Mouse (Mus musculus): Measurements from ENCODE around the gene Prss57. TPM values are rescaled to one million over a fixed set of nuclear protein-coding genes. Genes with fewer than 3 reads are reported as not detected.

Gene Prss57
- polyA plus RNA-seq, 1 experiment from 2014 or later: not detected

GRCm38 (mm10) chr10:79735361-79735760, 55.4 kb downstream of the Prss57 start:
- DNase-seq (ENCODE audit: low spot score) (no peak), ATAC-seq (ENCODE audit: insufficient read depth, low FRiP score, low TSS enrichment) (no peak)
- no peak overlapping the region for H3K27ac ChIP-seq (ENCODE audit: low read depth, low read length)
- peaks cover 3% of the 10 kb centered on the region; the same call in 1 of the 2 replicates for H3K27me3 ChIP-seq (ENCODE audit: control insufficient read depth, insufficient read depth, low read length)
- peaks cover 45% of the 10 kb centered on the region for H3K36me3 ChIP-seq (ENCODE audit: control insufficient read depth, insufficient read depth, low read length)
- no peak overlapping the region for H3K4me3 ChIP-seq (ENCODE audit: low read depth, low read length)
- 32% methylated on average over 29 of the region's 52 CpGs for WGBS
- no peak overlapping the region; the same call in 1 of the 2 replicates for H3K4me2 ChIP-seq (ENCODE audit: low read depth)
- no peaks in the 10 kb centered on the region for H3K4me1 ChIP-seq (ENCODE audit: control insufficient read depth, insufficient read depth, low read length)
- H3K9ac ChIP-seq (ENCODE audit: low read length): no peak overlapping the region
- peaks cover 13% of the 10 kb centered on the region; the same call in 1 of the 2 replicates for H3K9me3 ChIP-seq (ENCODE audit: control insufficient read depth, low read length)

- Histone ChIP-seq H3K9me3 (ENCODE audit: control insufficient read depth, low read length) (0 out of 2 replicates have a peak, but pooled peaks cover 3% of the 10 kb centered on the region), H3K27ac (ENCODE audit: low read depth, low read length) (no peak overlapping the region), H3K4me3 (ENCODE audit: low read depth, low read length) (no peak overlapping the region), H3K4me2 (ENCODE audit: low read depth) (no peak overlapping the region), H3K9ac (ENCODE audit: low read length) (no peak overlapping the region), H3K4me1 (ENCODE audit: control insufficient read depth, insufficient read depth, low read length) (no peaks in the 10 kb centered on the region), H3K36me3 (ENCODE audit: control insufficient read depth, insufficient read depth, low read length) (peaks cover 30% of the 10 kb centered on the region), H3K27me3 (ENCODE audit: control insufficient read depth, insufficient read depth, low read length) (peaks cover 3% of the 10 kb centered on the region; the same call in 1 of the 2 replicates)
- WGBS: 94% methylated on average over 15 of the region's 15 CpGs
- ATAC-seq (ENCODE audit: insufficient read depth, low FRiP score, low TSS enrichment): no peak
- no peak for DNase-seq (ENCODE audit: low spot score)
Measured at GRCm38 (mm10) chr10:79733847-79734246, 56.9 kb downstream of the Prss57 start.

DNA sequence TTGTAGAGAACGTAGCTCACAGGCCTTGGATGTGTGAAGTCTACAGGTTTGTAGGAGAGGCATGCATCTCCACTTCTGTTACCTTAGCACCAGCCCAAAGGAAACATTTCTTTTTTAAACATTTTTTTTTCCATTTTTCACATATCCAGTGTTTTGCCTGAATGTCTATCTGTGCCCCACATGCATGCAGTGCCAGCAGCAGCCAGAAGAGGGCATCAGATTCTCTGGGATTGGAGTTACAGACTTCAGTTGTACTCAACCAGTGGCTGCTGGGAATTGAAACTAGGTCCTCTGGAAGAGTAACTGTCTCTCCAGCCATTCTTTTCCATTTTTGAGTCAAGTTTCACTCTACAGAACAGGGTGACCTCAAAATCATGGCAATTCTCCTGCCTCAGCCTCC, 58.3 kb downstream of the Prss57 start:
- Histone ChIP-seq H3K36me3 (ENCODE audit: control insufficient read depth, insufficient read depth, low read length) (peaks cover 17% of the 10 kb centered on the region), H3K9ac (ENCODE audit: low read length) (no peak overlapping the region), H3K27me3 (ENCODE audit: control insufficient read depth, insufficient read depth, low read length) (peaks cover 3% of the 10 kb centered on the region; the same call in 1 of the 2 replicates), H3K4me1 (ENCODE audit: control insufficient read depth, insufficient read depth, low read length) (no peaks in the 10 kb centered on the region), H3K9me3 (ENCODE audit: control insufficient read depth, low read length) (no peaks in the 10 kb centered on the region), H3K27ac (ENCODE audit: low read depth, low read length) (no peak overlapping the region), H3K4me2 (ENCODE audit: low read depth) (no peak overlapping the region), H3K4me3 (ENCODE audit: low read depth, low read length) (no peak overlapping the region)
- 100% methylated on average over 1 of the region's 1 CpGs for WGBS
- DNase-seq (ENCODE audit: low spot score): no peak
- no peak for ATAC-seq (ENCODE audit: insufficient read depth, low FRiP score, low TSS enrichment)

Other genes starting within 250 kb of the Prss57 start
- gene Mier2, start 235.8 kb downstream of the Prss57 start, polyA plus RNA-seq (2014; fragmentation: Nextera tagmentation; extraction: Ambion mirVana): 50.8 and 58.2 TPM in 2 replicates
- not detected in 2 replicates for gene Theg, start 203.6 kb downstream of the Prss57 start, polyA plus RNA-seq (2014; fragmentation: Nextera tagmentation; extraction: Ambion mirVana)
- 0.08 TPM in 1 of 2 replicates, not detected in the other for gene C2cd4c, start 176.9 kb downstream of the Prss57 start, polyA plus RNA-seq (2014; fragmentation: Nextera tagmentation; extraction: Ambion mirVana)
- gene Shc2, start 153.0 kb downstream of the Prss57 start, polyA plus RNA-seq (2014; fragmentation: Nextera tagmentation; extraction: Ambion mirVana): 17.2 and 23.1 TPM in 2 replicates
- not detected in 2 replicates for gene Odf3l2, start 145.2 kb downstream of the Prss57 start, polyA plus RNA-seq (2014; fragmentation: Nextera tagmentation; extraction: Ambion mirVana)
- 1.5 and 2.5 TPM in 2 replicates for gene Madcam1, start 126.4 kb downstream of the Prss57 start, polyA plus RNA-seq (2014; fragmentation: Nextera tagmentation; extraction: Ambion mirVana)
- 71.2 and 78.7 TPM in 2 replicates for gene Tpgs1, start 121.6 kb downstream of the Prss57 start, polyA plus RNA-seq (2014; fragmentation: Nextera tagmentation; extraction: Ambion mirVana)
- gene Cdc34, start 108.8 kb downstream of the Prss57 start, polyA plus RNA-seq (2014; fragmentation: Nextera tagmentation; extraction: Ambion mirVana): 165 and 168 TPM in 2 replicates
- 0.57 and 0.62 TPM in 2 replicates for gene Gzmm, start 101.9 kb downstream of the Prss57 start, polyA plus RNA-seq (2014; fragmentation: Nextera tagmentation; extraction: Ambion mirVana)
- 591 and 595 TPM in 2 replicates for gene Bsg, start 86.5 kb downstream of the Prss57 start, polyA plus RNA-seq (2014; fragmentation: Nextera tagmentation; extraction: Ambion mirVana)
- 0.28 and 0.57 TPM in 2 replicates for gene Hcn2, start 74.3 kb downstream of the Prss57 start, polyA plus RNA-seq (2014; fragmentation: Nextera tagmentation; extraction: Ambion mirVana)
- gene Polrmt, start 44.4 kb downstream of the Prss57 start, polyA plus RNA-seq (2014; fragmentation: Nextera tagmentation; extraction: Ambion mirVana): 29.5 and 34.1 TPM in 2 replicates
- gene Fgf22, start 35.9 kb downstream of the Prss57 start, polyA plus RNA-seq (2014; fragmentation: Nextera tagmentation; extraction: Ambion mirVana): 0.20 and 0.84 TPM in 2 replicates
- 99.7 and 101 TPM in 2 replicates for gene Rnf126, start 24.0 kb downstream of the Prss57 start, polyA plus RNA-seq (2014; fragmentation: Nextera tagmentation; extraction: Ambion mirVana)
- 1.3 and 1.7 TPM in 2 replicates for gene Fstl3, start 13.7 kb downstream of the Prss57 start, polyA plus RNA-seq (2014; fragmentation: Nextera tagmentation; extraction: Ambion mirVana)
- 150 and 155 TPM in 2 replicates for gene Palm, start 2.6 kb upstream of the Prss57 start, polyA plus RNA-seq (2014; fragmentation: Nextera tagmentation; extraction: Ambion mirVana)
- gene Misp, start 30.0 kb upstream of the Prss57 start, polyA plus RNA-seq (2014; fragmentation: Nextera tagmentation; extraction: Ambion mirVana): 0.77 and 1.6 TPM in 2 replicates
- 215 and 216 TPM in 2 replicates for gene Ptbp1, start 63.5 kb upstream of the Prss57 start, polyA plus RNA-seq (2014; fragmentation: Nextera tagmentation; extraction: Ambion mirVana)
- gene Prtn3, start 83.5 kb upstream of the Prss57 start, polyA plus RNA-seq (2014; fragmentation: Nextera tagmentation; extraction: Ambion mirVana): 12.5 and 13.7 TPM in 2 replicates
- gene Plppr3, start 83.7 kb upstream of the Prss57 start, polyA plus RNA-seq (2014; fragmentation: Nextera tagmentation; extraction: Ambion mirVana): 142 and 156 TPM in 2 replicates
- gene Elane, start 95.3 kb upstream of the Prss57 start, polyA plus RNA-seq (2014; fragmentation: Nextera tagmentation; extraction: Ambion mirVana): 0.66 TPM in 1 of 2 replicates, not detected in the other
- gene Cfd, start 99.9 kb upstream of the Prss57 start, polyA plus RNA-seq (2014; fragmentation: Nextera tagmentation; extraction: Ambion mirVana): not detected in 2 replicates
- gene Med16, start 118.0 kb upstream of the Prss57 start, polyA plus RNA-seq (2014; fragmentation: Nextera tagmentation; extraction: Ambion mirVana): 47.7 and 53.6 TPM in 2 replicates
- 14.5 TPM in 1 of 2 replicates, not detected in the other for gene Gm26602, start 119.9 kb upstream of the Prss57 start, polyA plus RNA-seq (2014; fragmentation: Nextera tagmentation; extraction: Ambion mirVana)
- 0.77 and 0.80 TPM in 2 replicates for gene Kiss1r, start 126.0 kb upstream of the Prss57 start, polyA plus RNA-seq (2014; fragmentation: Nextera tagmentation; extraction: Ambion mirVana)
- gene R3hdm4, start 130.2 kb upstream of the Prss57 start, polyA plus RNA-seq (2014; fragmentation: Nextera tagmentation; extraction: Ambion mirVana): 150 and 156 TPM in 2 replicates
- gene Arid3a, start 136.1 kb upstream of the Prss57 start, polyA plus RNA-seq (2014; fragmentation: Nextera tagmentation; extraction: Ambion mirVana): 7.0 and 8.5 TPM in 2 replicates
- gene Wdr18, start 169.2 kb upstream of the Prss57 start, polyA plus RNA-seq (2014; fragmentation: Nextera tagmentation; extraction: Ambion mirVana): 115 TPM in 2 replicates
- 0.16 and 0.30 TPM in 2 replicates for gene Grin3b, start 179.8 kb upstream of the Prss57 start, polyA plus RNA-seq (2014; fragmentation: Nextera tagmentation; extraction: Ambion mirVana)
- gene Tmem259, start 193.4 kb upstream of the Prss57 start, polyA plus RNA-seq (2014; fragmentation: Nextera tagmentation; extraction: Ambion mirVana): 16.1 and 17.7 TPM in 2 replicates
- gene Cnn2, start 197.6 kb upstream of the Prss57 start, polyA plus RNA-seq (2014; fragmentation: Nextera tagmentation; extraction: Ambion mirVana): 167 and 187 TPM in 2 replicates
- gene Abca7, start 205.5 kb upstream of the Prss57 start, polyA plus RNA-seq (2014; fragmentation: Nextera tagmentation; extraction: Ambion mirVana): 4.3 and 7.0 TPM in 2 replicates
- 4.6 and 4.9 TPM in 2 replicates for gene Arhgap45, start 225.7 kb upstream of the Prss57 start, polyA plus RNA-seq (2014; fragmentation: Nextera tagmentation; extraction: Ambion mirVana)
- gene Polr2e, start 248.8 kb upstream of the Prss57 start, polyA plus RNA-seq (2014; fragmentation: Nextera tagmentation; extraction: Ambion mirVana): 222 and 234 TPM in 2 replicates

Data from neural tube, embryonic 11.5 days (tissue).